Mouse (Mus musculus): ENCODE data around the gene Fam53b.
"Not testable (repeated sequence)": the region's sequence is repeated elsewhere in the genome, so short reads cannot be mapped to it uniquely, and the experiment has no call there.

Gene Fam53b

DNA sequence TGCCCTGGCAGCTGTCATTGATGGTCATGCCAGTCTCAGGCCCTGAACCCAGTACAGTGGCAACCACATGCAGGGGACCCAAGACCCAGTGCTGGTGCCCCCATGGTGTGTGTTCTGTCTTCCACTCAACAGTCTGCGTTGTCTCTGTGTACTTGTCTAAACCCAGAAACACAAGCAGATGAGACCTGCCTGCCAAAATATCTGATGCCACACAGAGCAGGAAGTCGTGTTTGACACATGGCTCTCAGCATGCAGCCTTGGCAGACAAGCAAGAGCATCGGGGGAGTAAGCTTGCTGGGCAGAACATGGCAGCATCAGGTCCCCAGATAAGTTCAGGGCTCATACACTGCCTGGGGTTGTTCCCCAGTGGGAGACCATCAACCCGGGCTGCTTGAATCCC lies 134.6 kb downstream of the Fam53b start:
- DNase-seq (ENCODE audit: low spot score) = no peak

DNA sequence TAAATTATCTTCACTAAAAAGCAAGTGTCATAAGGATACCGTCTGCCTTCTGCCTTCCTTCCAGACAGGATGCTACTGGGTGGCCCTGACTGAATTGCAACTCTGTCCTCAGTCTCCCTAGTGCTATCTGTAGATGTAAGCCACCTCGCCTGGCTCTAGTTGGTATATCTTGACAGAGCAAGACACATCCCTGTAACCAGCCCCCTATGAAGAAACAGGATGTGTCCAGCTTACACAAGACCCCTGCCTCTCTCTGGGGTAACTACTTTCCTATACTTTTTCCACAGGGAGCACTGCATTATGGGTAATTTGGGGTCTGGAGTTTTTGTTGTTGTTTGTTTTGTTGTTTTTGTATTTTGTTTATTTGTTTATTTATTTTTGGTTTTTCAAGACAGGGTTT lies 137.8 kb downstream of the Fam53b start:
- no peak for DNase-seq (ENCODE audit: low spot score)

DNA sequence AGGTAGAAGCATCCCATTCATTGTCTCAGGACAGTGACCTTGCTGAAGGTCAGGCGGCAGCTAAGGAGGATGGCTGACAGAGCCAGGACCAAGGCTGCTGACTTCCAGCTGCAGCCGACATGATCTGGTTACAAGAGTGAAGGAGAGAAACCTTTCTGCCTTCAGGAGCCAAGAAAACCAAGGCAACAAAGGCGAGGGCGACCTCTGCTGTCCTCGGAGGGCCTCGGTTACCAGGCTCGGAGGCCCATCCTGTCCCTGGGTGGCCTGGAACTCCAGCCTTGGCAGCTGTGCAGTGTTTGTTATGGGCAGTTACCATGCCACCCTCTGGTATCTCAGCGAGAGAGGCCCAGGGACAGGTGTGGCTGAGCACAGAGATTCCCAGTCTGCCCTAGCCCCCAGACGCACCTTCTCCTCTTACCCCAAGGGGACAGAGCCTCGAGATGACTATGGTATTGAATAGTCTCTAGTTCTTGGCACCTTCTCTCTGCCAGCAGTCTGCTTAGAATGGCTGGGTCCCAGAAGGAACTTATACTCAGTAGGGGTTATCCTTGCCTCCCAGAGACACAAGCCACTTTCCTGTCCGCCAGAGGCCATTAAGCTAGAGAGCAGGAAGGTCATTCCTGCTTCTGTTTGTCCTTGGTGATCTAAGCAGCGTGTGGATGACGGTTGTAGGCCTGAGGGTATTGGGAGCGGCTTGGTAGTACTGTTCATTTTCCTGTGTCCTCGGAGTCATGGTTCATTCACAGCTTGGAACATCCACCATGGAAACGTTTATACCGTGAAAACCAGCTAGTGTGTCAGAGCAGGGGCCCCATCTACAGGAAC lies 139.5 kb downstream of the Fam53b start:
- DNase-seq (ENCODE audit: low spot score) = peak; percentile 40

DNA sequence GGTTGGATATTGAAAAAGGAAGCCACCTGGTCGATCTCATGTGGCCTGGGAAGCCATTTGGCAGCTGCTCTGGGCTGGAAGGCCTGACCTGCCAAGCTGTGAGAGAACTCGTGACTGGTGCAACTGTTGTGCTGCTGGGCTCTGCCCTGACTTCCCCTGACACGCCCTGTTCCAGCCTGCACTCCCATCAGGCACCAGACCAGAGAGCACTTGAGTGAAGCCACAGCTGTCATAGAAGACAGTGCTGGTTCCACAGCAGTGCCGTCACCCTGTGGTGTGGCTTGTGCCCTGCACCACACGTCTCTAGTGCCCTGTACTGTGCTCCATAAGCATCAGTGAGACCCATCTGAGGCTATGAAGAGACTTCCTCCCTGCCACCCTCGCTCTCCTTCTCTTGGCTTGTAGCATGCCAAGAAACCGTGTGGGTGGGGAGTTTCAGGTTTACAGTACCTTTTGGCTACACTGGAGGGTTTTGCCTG lies 141.2 kb downstream of the Fam53b start:
- no peak for DNase-seq (ENCODE audit: low spot score)

GRCm38 (mm10) chr7:132670863-132671165 lies 142.9 kb downstream of the Fam53b start:
- peak; percentile 67 for DNase-seq (ENCODE audit: low spot score)

- no peak for DNase-seq (ENCODE audit: low spot score)
Measured at GRCm38 (mm10) chr7:132669999-132670862, 143.5 kb downstream of the Fam53b start.

- DNase-seq (ENCODE audit: low spot score) = no peak
Measured at GRCm38 (mm10) chr7:132668604-132669003, 145.1 kb downstream of the Fam53b start.

DNA sequence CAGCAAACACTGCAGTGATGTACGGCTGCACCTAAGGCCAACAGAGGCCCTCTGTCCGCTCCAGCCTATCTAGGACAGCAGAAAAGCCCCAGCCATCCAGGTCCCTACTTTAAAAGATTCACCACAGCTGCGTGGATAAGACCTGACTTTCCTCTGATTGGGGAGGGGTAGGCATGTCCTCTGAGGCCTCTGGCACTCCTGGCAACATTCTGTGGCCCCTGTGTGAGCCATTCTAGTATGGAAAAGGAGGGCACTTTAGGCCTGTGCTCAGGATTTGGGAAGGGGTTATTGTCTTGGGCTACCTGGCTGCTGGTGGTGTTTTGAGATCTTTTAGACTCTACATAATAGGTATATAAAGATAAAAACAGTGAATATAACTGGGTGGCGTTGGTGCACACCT lies 147.2 kb downstream of the Fam53b start:
- DNase-seq (ENCODE audit: low spot score) = no peak

DNA sequence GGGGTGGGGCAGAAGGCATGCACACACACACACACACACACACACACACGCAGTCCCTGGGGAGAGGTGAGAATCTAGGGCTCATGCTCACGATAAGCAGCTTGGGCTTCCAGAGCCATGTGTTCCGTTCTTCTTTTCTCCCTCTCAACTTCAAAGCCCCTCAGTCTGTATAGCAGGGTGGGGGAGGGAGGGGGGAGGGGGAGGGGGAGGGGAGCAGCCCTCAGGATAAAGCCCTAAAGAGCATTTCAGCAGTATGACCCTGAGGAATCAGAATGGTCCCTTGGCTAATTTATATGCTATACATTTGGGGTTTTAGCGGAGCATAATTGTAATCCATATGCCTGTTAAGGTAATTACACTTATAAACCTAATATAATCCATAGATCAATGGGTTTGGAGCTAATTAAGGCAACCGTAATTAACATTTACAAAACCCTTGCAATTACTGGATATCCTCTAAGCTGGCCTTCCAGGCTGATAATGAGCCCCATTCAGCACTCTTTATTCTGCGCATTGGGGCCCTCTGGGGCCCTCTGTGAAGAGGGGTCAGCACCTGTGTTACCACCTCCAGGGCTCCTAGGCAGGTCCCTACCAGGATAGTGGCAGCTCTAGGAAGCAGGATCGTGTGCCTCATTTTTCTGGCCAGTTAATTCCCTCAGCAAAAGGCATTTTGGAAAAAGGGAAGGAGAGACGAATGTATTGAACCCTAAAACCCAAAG lies 147.9 kb downstream of the Fam53b start:
- DNase-seq (ENCODE audit: low spot score) = no peak

DNA sequence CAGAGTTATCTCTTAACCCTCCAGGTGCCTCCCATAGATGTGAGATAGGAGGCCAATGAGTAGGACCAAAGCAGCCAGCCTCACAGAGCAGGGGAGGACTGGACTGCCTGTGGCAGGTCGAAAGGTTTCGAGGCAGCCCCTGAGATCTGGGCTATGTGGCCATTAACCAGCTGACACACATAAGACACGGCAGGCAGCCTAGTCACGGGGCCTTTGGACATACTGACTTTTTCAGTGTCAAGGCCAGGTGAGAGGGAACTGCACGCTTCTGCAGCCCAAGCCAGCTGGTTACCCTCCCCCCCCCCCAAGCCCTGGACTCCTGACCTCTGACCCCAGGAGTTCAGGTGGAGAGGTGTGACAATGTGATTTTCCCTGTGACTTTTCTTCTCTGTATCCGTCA lies 148.9 kb downstream of the Fam53b start:
- DNase-seq (ENCODE audit: low spot score) = no peak

GRCm38 (mm10) chr7:132662831-132663230 lies 150.9 kb downstream of the Fam53b start:
- not testable (repeated sequence) for DNase-seq (ENCODE audit: low spot score)
